Mouse (Mus musculus): ENCODE results near the gene Larp4b. TPM values are rescaled to one million over a fixed set of nuclear protein-coding genes. Genes with fewer than 3 reads are reported as not detected.
"Not testable (repeated sequence)": the region's sequence is repeated elsewhere in the genome, so short reads cannot be mapped to it uniquely, and the experiment has no call there.

Larp4b gene
- total RNA-seq (2021) = 10 to 100 TPM; 86.7 to 88.1 TPM
- long read RNA-seq, experiment 1, full-length matches to known transcripts = 7 of 21 reads
- long read RNA-seq, experiment 1, partial matches to known transcripts = 5 of 21 reads
- long read RNA-seq, experiment 1, other reads (novel, unspliced or antisense) = 9 of 21 reads
- long read RNA-seq, experiment 2, full-length matches to known transcripts = 10 of 26 reads
- long read RNA-seq, experiment 2, partial matches to known transcripts = 9 of 26 reads
- long read RNA-seq, experiment 2, other reads (novel, unspliced or antisense) = 7 of 26 reads

- DNase-seq (ENCODE audit: low spot score in 2 of 2) = peak; percentile 90 to 96
Measured at GRCm38 (mm10) chr13:9093316-9094155, at the start of gene Larp4b. TSS of gene Larp4b (plus strand) at chr13:9093881.

- no peak for DNase-seq (ENCODE audit: low spot score in 2 of 2)
Measured at GRCm38 (mm10) chr13:9044731-9045130, 49.0 kb upstream of the Larp4b start.

GRCm38 (mm10) chr13:9052049-9052691 is 41.5 kb upstream of the Larp4b start:
- not testable (repeated sequence) for DNase-seq (ENCODE audit: low spot score in 2 of 2)

- no peak for DNase-seq (ENCODE audit: low spot score in 2 of 2)
Measured at GRCm38 (mm10) chr13:9057277-9057676, 36.4 kb upstream of the Larp4b start.

- DNase-seq (ENCODE audit: low spot score in 2 of 2) = no peak
Measured at GRCm38 (mm10) chr13:9058706-9059105, 35.0 kb upstream of the Larp4b start.

- DNase-seq (ENCODE audit: low spot score in 2 of 2) = no peak
Measured at GRCm38 (mm10) chr13:9061394-9061793, 32.3 kb upstream of the Larp4b start.

GRCm38 (mm10) chr13:9064196-9064595 is 29.5 kb upstream of the Larp4b start:
- DNase-seq (ENCODE audit: low spot score in 2 of 2) = no peak

- peak; percentile 7 to 16 for DNase-seq (ENCODE audit: low spot score in 2 of 2)
Measured at GRCm38 (mm10) chr13:9066107-9066506, 27.6 kb upstream of the Larp4b start.

- no peak for DNase-seq (ENCODE audit: low spot score in 2 of 2)
Measured at GRCm38 (mm10) chr13:9071008-9071407, 22.7 kb upstream of the Larp4b start.

GRCm38 (mm10) chr13:9073818-9074217 is 19.9 kb upstream of the Larp4b start:
- no peak for DNase-seq (ENCODE audit: low spot score in 2 of 2)

- no peak for DNase-seq (ENCODE audit: low spot score in 2 of 2)
Measured at GRCm38 (mm10) chr13:9075825-9076592, 17.7 kb upstream of the Larp4b start.

- DNase-seq (ENCODE audit: low spot score in 2 of 2) = no peak
Measured at GRCm38 (mm10) chr13:9082128-9082883, 11.4 kb upstream of the Larp4b start.

- DNase-seq (ENCODE audit: low spot score in 2 of 2) = peak in 1 of 2 experiments; percentile 16
Measured at GRCm38 (mm10) chr13:9094186-9094980, 702 bp downstream of the Larp4b start.

- DNase-seq (ENCODE audit: low spot score in 2 of 2) = no peak
Measured at GRCm38 (mm10) chr13:9099289-9099688, 5.6 kb downstream of the Larp4b start.

- DNase-seq (ENCODE audit: low spot score in 2 of 2) = no peak
Measured at GRCm38 (mm10) chr13:9100517-9100916, 6.8 kb downstream of the Larp4b start.

GRCm38 (mm10) chr13:9106246-9106645 is 12.6 kb downstream of the Larp4b start:
- no peak for DNase-seq (ENCODE audit: low spot score in 2 of 2)

GRCm38 (mm10) chr13:9106992-9107858 is 13.5 kb downstream of the Larp4b start:
- no peak for DNase-seq (ENCODE audit: low spot score in 2 of 2)

GRCm38 (mm10) chr13:9113735-9114134 is 20.1 kb downstream of the Larp4b start:
- DNase-seq (ENCODE audit: low spot score in 2 of 2) = no peak
